Comparison of ENCODE assay signal across 19 mouse cellular contexts in genomic region chr17:68111834-68112473, GRCm38 (mm10).
"Had no signal": no experiment of that assay in that cellular context is flagged by ENCODE, and none has a peak within 500 bp of the region (broad histone marks: within the 10 kb centered on the region; RNA-seq: fewer than 3 reads in every experiment).

No protein-coding gene starts in this region.

- ATAC-seq: intestine, embryonic 16.5 days; liver, embryonic 12.5 days; midbrain, embryonic 15.5 days had no signal

- H3K9me3 ChIP-seq: liver, embryonic 12.5 days; liver, embryonic 15.5 days; midbrain, embryonic 12.5 days; midbrain, embryonic 15.5 days; stomach, embryonic 15.5 days had no signal

- H3K27me3 ChIP-seq: liver, embryonic 12.5 days; liver, embryonic 15.5 days; midbrain, embryonic 12.5 days; midbrain, embryonic 15.5 days; stomach, embryonic 15.5 days had no signal

- DNase-seq: kidney, adult 18-20 months; kidney, adult 9 months; kidney, postnatal 14 days; kidney, postnatal 4 days; left cerebral cortex, postnatal 4 days; liver; lung, adult 18-20 months; lung, postnatal 14 days; retina, postnatal 1 day; right cerebral cortex, postnatal 25 days; spleen, adult 18-20 months; thymus, postnatal 25 days had no signal

- H3K4me1 ChIP-seq: liver, embryonic 12.5 days; liver, embryonic 15.5 days; midbrain, embryonic 12.5 days; midbrain, embryonic 15.5 days; stomach, embryonic 15.5 days had no signal

- H3K4me3 ChIP-seq: liver, embryonic 12.5 days; liver, embryonic 15.5 days; midbrain, embryonic 12.5 days; midbrain, embryonic 15.5 days; stomach, embryonic 15.5 days had no signal

- H3K36me3 ChIP-seq: liver, embryonic 12.5 days; liver, embryonic 15.5 days; midbrain, embryonic 12.5 days; midbrain, embryonic 15.5 days; stomach, embryonic 15.5 days had no signal

- H3K9ac ChIP-seq: liver, embryonic 12.5 days; liver, embryonic 15.5 days; midbrain, embryonic 12.5 days; midbrain, embryonic 15.5 days; stomach, embryonic 15.5 days had no signal

- H3K27ac ChIP-seq: liver, embryonic 12.5 days; liver, embryonic 15.5 days; macrophage; midbrain, embryonic 12.5 days; midbrain, embryonic 15.5 days; stomach, embryonic 15.5 days had no signal

- H3K4me2 ChIP-seq: liver, embryonic 12.5 days; liver, embryonic 15.5 days; midbrain, embryonic 12.5 days; midbrain, embryonic 15.5 days; stomach, embryonic 15.5 days had no signal
